Mouse (Mus musculus): ENCODE results near the gene Trmt5.

Gene Trmt5

DNA sequence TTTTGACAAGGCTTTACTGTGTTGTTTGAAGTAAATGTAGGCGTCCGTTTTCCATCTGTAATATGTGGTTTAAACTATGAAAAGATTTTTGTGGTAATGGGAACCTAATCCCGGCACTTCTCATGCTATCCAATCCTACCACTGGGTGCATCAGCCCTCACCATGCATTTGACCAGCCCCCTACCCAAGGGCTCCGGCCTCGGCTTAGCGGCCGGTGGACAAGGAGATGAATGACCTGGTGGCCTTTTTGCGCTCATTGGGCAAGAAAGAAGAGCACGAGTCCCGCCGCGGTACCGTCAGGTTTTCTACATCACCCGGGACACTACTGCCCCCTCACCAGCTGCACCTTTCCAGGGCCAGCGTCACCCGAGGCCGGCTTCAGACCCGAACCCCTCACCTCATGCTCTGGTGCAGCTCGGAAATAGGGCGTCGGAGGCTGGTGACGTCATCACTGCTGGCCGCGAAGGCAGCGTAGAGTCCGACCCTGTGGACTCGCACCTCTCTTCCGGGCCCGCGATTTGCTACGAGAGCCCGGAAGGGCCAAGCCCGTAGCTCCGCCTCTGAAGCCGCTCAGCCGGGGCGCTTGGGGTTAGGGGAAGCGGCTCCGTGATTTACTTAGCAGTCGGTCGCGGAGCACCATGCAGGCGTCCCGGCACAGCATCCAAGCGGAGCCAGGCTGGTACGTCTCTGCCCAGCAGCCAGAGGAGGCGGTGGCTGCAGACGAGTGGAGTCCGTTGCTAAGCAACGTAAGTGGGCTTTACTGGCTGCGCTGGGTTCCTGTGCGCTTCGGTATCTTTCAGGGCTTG is at the start of gene Trmt5, which contains the start of gene Slc38a6:
Trmt5 (minus strand) TSS at position 424 of the 806 bp plus-strand sequence.
Slc38a6 (plus strand) TSS at position 493 of the 806 bp plus-strand sequence.
- Histone ChIP-seq H3K4me1 (replicated peaks; ENCODE audit: low read depth, low read length) (peaks cover 33% of the 10 kb centered on the region), H3K9me3 (ENCODE audit: low read length) (no peaks in the 10 kb centered on the region), H3K36me3 (ENCODE audit: insufficient read depth, low read length) (peaks cover 42% of the 10 kb centered on the region), H3K4me3 (replicated peaks; ENCODE audit: low read length) (peak within 1 kb of the TSS; percentile 96), H3K27me3 (ENCODE audit: insufficient read depth, low read length) (no peaks in the 10 kb centered on the region)
- TF ChIP-seq NANOG (IDR thresholded peaks at IDR 0.05; ENCODE audit: borderline replicate concordance, low read length) (no peak), CTCF (conservative IDR thresholded peaks at IDR 0.05; ENCODE audit: low read length) (no peak), POU5F1 (IDR thresholded peaks at IDR 0.05; ENCODE audit: borderline replicate concordance, low read length) (no peak)

DNA sequence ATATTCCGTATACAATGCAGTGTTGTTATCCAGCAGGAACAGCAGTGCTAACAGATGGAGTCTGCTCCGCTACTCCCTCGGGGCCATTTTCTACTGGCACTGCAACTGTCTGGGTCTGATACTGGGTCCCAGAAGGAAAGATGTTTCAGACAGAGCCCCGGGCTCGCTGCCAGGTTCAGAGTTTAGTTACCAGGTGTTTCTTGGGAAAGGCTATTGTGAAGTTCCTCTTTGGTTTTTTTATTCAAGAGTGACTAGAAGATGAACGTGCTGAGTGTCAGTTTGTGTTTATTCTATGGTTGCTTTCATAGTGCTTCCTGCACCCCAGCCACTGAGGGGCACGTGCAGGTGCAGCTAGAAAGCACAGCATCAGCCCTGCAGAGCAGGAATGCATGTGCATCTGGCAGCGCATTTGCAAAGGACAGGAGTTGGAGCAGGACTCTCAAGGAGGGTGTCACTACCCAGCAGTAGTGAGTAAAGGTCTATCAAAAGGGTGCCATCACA is 47.6 kb upstream of the Trmt5 start:
- no peaks in the 10 kb centered on the region; the same call in 1 of the 2 replicates for H3K36me3 ChIP-seq (ENCODE audit: insufficient read depth, low read length)
- no peak for TF ChIP-seq NANOG (IDR thresholded peaks at IDR 0.05; ENCODE audit: borderline replicate concordance, low read length)
- no peak for TF ChIP-seq CTCF (conservative IDR thresholded peaks at IDR 0.05; ENCODE audit: low read length)
- no peak for TF ChIP-seq POU5F1 (IDR thresholded peaks at IDR 0.05; ENCODE audit: borderline replicate concordance, low read length)
- H3K4me3 ChIP-seq (replicated peaks; ENCODE audit: low read length) = no peak overlapping the region
- H3K27me3 ChIP-seq (ENCODE audit: insufficient read depth, low read length) = no peaks in the 10 kb centered on the region
- H3K9me3 ChIP-seq (ENCODE audit: low read length) = no peaks in the 10 kb centered on the region
- no peaks in the 10 kb centered on the region for H3K4me1 ChIP-seq (replicated peaks; ENCODE audit: low read depth, low read length)

DNA sequence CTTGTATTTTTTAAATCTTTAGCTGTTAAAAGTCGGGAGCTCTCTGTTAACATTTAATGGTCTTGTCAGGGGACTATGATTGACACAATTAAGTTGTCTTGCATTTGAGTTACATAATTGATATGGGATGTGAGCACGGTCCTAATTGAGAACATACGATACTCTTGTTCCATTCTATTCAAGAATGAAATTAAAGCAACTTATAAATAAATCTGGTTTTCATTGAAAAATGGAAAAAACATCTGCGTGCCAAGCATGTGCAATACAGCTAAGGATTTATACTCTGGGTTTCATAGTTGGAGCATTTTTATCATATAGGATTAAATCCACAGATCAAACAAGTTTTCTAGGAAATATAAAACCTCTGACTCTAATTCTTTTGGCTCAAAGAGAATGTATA is 46.2 kb upstream of the Trmt5 start:
- H3K9me3 ChIP-seq (ENCODE audit: low read length) = no peaks in the 10 kb centered on the region
- H3K27me3 ChIP-seq (ENCODE audit: insufficient read depth, low read length) = no peaks in the 10 kb centered on the region
- no peak overlapping the region for H3K4me3 ChIP-seq (replicated peaks; ENCODE audit: low read length)
- H3K4me1 ChIP-seq (replicated peaks; ENCODE audit: low read depth, low read length) = no peaks in the 10 kb centered on the region
- TF ChIP-seq POU5F1 (IDR thresholded peaks at IDR 0.05; ENCODE audit: borderline replicate concordance, low read length) = no peak
- no peak for TF ChIP-seq CTCF (conservative IDR thresholded peaks at IDR 0.05; ENCODE audit: low read length)
- H3K36me3 ChIP-seq (ENCODE audit: insufficient read depth, low read length) = no peaks in the 10 kb centered on the region; the same call in 1 of the 2 replicates

DNA sequence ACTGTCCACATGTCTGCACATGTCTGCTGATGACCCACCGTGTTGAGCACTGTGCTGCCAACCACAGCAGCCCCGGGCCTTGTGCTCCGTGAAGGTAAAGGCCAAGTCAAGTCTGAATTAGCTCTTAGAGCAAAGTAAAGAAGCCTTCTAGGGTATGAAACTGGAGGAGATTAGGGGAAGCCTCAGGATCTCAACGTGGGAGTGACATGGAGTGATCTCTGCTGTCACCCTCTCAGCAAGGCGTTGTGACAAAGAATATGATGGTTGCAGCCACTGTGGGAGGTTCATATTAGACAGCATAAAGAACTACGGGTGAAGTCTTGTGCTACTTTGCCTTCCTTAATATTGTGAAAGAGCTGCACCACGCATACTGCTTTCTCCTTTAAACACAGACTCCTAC is 43.7 kb upstream of the Trmt5 start:
- peaks cover 4% of the 10 kb centered on the region; the same call in 1 of the 2 replicates for H3K36me3 ChIP-seq (ENCODE audit: insufficient read depth, low read length)
- no peak overlapping the region for H3K4me3 ChIP-seq (replicated peaks; ENCODE audit: low read length)
- no peaks in the 10 kb centered on the region for H3K4me1 ChIP-seq (replicated peaks; ENCODE audit: low read depth, low read length)
- TF ChIP-seq NANOG (IDR thresholded peaks at IDR 0.05; ENCODE audit: borderline replicate concordance, low read length) = no peak
- TF ChIP-seq CTCF (conservative IDR thresholded peaks at IDR 0.05; ENCODE audit: low read length) = no peak
- no peak for TF ChIP-seq POU5F1 (IDR thresholded peaks at IDR 0.05; ENCODE audit: borderline replicate concordance, low read length)
- H3K27me3 ChIP-seq (ENCODE audit: insufficient read depth, low read length) = no peaks in the 10 kb centered on the region
- H3K9me3 ChIP-seq (ENCODE audit: low read length) = no peaks in the 10 kb centered on the region

DNA sequence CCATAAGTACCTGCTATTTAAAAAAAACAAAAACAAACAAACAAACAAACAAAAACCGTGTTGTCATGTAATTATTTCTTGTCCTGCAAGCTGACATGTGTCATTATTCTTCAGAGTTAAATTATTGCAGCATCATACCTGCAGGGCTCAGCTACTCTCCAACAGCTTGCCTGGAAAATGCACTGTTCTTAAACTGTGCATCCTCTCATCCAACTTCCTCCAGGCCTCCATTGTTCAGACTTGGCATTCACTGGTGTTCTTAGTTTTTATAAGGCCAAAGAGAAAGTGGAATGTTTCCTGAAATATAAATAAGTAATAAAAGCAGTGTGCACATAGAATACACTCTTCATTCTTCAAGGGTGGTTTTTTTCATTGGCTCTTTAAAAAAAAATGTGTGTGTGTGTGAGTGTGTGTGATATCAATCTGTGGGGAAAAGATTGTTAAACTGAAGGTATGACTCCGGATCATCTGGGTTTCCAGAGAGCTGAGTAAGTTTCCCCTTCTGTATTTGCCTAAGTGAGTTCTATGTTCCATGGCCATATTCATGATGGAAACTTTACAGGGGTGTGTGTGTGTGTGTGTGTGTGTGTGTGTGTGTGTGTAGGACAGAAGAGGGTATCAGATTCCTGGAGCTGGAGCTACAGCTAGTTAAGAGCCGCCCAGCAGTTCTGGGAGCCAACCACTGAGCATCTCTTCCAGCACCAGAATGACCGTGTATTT is 42.1 kb upstream of the Trmt5 start:
- no peaks in the 10 kb centered on the region for H3K27me3 ChIP-seq (ENCODE audit: insufficient read depth, low read length)
- H3K4me3 ChIP-seq (replicated peaks; ENCODE audit: low read length) = no peak overlapping the region
- H3K36me3 ChIP-seq (ENCODE audit: insufficient read depth, low read length) = 0 out of 2 replicates have a peak, but pooled peaks cover 4% of the 10 kb centered on the region
- H3K9me3 ChIP-seq (ENCODE audit: low read length) = no peaks in the 10 kb centered on the region
- TF ChIP-seq NANOG (IDR thresholded peaks at IDR 0.05; ENCODE audit: borderline replicate concordance, low read length) = no peak
- no peak for TF ChIP-seq CTCF (conservative IDR thresholded peaks at IDR 0.05; ENCODE audit: low read length)
- no peak for TF ChIP-seq POU5F1 (IDR thresholded peaks at IDR 0.05; ENCODE audit: borderline replicate concordance, low read length)
- H3K4me1 ChIP-seq (replicated peaks; ENCODE audit: low read depth, low read length) = no peaks in the 10 kb centered on the region

DNA sequence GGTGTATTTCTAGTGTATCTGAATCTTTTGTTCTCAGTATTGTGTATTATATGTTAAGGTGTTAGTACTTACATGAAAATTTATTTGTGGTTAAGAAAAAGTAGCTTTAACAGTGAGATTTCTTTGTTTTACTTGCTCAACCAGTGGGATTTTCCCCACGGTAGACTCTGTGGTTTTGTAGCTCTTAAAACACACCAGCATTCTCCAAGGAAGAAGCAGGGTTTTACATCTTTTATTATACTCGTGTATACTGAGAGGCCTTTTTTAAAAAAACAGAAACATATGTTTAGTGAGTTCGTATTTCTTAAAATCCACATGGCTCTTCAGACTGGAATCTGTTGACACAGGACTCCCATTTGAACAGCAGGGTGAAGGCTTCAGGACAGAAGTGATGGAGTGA is 40.9 kb upstream of the Trmt5 start:
- peaks cover 8% of the 10 kb centered on the region for H3K4me1 ChIP-seq (replicated peaks; ENCODE audit: low read depth, low read length)
- no peak for TF ChIP-seq NANOG (IDR thresholded peaks at IDR 0.05; ENCODE audit: borderline replicate concordance, low read length)
- no peak for TF ChIP-seq CTCF (conservative IDR thresholded peaks at IDR 0.05; ENCODE audit: low read length)
- TF ChIP-seq POU5F1 (IDR thresholded peaks at IDR 0.05; ENCODE audit: borderline replicate concordance, low read length) = no peak
- 0 out of 2 replicates have a peak, but pooled peaks cover 4% of the 10 kb centered on the region for H3K36me3 ChIP-seq (ENCODE audit: insufficient read depth, low read length)
- no peaks in the 10 kb centered on the region for H3K27me3 ChIP-seq (ENCODE audit: insufficient read depth, low read length)
- no peak overlapping the region for H3K4me3 ChIP-seq (replicated peaks; ENCODE audit: low read length)
- no peaks in the 10 kb centered on the region for H3K9me3 ChIP-seq (ENCODE audit: low read length)

DNA sequence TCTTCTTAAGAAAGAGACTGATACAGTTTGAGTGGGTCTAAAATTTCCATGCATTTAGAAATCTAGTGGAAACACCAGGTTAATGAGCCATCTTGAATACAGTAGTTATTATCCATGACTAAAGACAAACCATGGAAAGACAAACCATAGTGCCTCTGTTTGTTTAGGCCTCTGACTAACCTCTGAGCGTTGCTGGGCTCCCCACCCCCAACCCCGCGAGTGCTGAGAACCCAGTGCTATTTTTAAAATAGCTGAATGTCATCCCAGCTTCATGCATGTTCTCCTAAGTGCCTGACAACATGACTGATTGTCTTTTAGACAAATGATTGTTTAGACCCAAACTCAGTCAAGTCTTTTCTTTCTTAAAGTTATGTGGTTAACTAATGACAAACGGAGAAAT is 39.1 kb upstream of the Trmt5 start:
- Histone ChIP-seq H3K4me1 (replicated peaks; ENCODE audit: low read depth, low read length) (peaks cover 19% of the 10 kb centered on the region), H3K4me3 (replicated peaks; ENCODE audit: low read length) (no peak overlapping the region), H3K9me3 (ENCODE audit: low read length) (no peaks in the 10 kb centered on the region), H3K36me3 (ENCODE audit: insufficient read depth, low read length) (0 out of 2 replicates have a peak, but pooled peaks cover 4% of the 10 kb centered on the region), H3K27me3 (ENCODE audit: insufficient read depth, low read length) (no peaks in the 10 kb centered on the region)
- TF ChIP-seq POU5F1 (IDR thresholded peaks at IDR 0.05; ENCODE audit: borderline replicate concordance, low read length) (no peak), NANOG (IDR thresholded peaks at IDR 0.05; ENCODE audit: borderline replicate concordance, low read length) (no peak), CTCF (conservative IDR thresholded peaks at IDR 0.05; ENCODE audit: low read length) (no peak)

DNA sequence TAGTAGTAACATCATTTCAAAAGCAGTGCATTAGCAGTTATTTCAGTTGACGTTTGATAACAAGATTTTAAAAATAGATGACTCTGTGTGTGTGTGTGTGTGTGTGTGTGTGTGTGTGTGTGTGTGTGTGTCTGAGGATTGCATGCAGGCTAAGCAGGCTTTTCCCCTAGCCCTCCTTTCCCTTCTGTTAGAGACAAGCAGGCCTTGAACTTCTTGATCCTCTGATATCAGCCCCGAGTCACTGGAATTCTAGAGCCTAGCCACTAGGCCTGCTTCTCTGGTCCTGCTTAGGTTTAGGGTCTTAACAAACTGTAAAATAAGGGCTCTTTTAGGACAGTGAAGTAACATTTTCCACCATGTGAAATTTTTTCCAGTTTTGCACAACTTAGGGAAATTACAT is 38.7 kb upstream of the Trmt5 start:
- H3K4me1 ChIP-seq (replicated peaks; ENCODE audit: low read depth, low read length) = peaks cover 19% of the 10 kb centered on the region
- H3K36me3 ChIP-seq (ENCODE audit: insufficient read depth, low read length) = 0 out of 2 replicates have a peak, but pooled peaks cover 4% of the 10 kb centered on the region
- H3K27me3 ChIP-seq (ENCODE audit: insufficient read depth, low read length) = no peaks in the 10 kb centered on the region
- no peaks in the 10 kb centered on the region for H3K9me3 ChIP-seq (ENCODE audit: low read length)
- TF ChIP-seq CTCF (conservative IDR thresholded peaks at IDR 0.05; ENCODE audit: low read length) = no peak
- TF ChIP-seq POU5F1 (IDR thresholded peaks at IDR 0.05; ENCODE audit: borderline replicate concordance, low read length) = no peak
- TF ChIP-seq NANOG (IDR thresholded peaks at IDR 0.05; ENCODE audit: borderline replicate concordance, low read length) = no peak
- no peak overlapping the region for H3K4me3 ChIP-seq (replicated peaks; ENCODE audit: low read length)
